In genomic region chr1:75704832-75705650, GRCm38 (mm10) we compare ENCODE assay signal across 8 mouse cellular contexts.
DNase-seq lines count a peak whose midpoint lies in the region; TF ChIP-seq lines count a peak whose summit lies in the region.

No protein-coding gene starts in this region.

- H3K27me3 ChIP-seq in cerebellum, adult 2 months (ENCODE audit: control insufficient read depth, insufficient read depth, low read length) = no peaks in the 10 kb centered on the region

- no peak overlapping the region for H3K27ac ChIP-seq in cerebellum, adult 2 months (ENCODE audit: insufficient read depth, low read length)
- H3K27ac ChIP-seq in ES-E14 (ENCODE audit: insufficient read depth, low read depth, low read length, poor library complexity, severe bottlenecking) = no peak overlapping the region

- H3K4me3 ChIP-seq in cerebellum, adult 2 months (replicated peaks; ENCODE audit: insufficient read depth, low read depth, low read length) = peak overlapping the region; percentile 21
- H3K4me3 ChIP-seq in ES-E14 (ENCODE audit: insufficient read depth in 1 of 2, low read depth in 1 of 2, low read length in 2 of 2, poor library complexity in 1 of 2, severe bottlenecking in 1 of 2) = no peak overlapping the region; a peak in 1 of 4 replicates

- H3K9ac ChIP-seq in ES-E14 (ENCODE audit: insufficient read depth, low read depth, low read length, poor library complexity, severe bottlenecking) = no peak overlapping the region

- no peaks in the 10 kb centered on the region for H3K4me1 ChIP-seq in cerebellum, adult 2 months (ENCODE audit: control insufficient read depth, insufficient read depth, low read length)
- H3K4me1 ChIP-seq in ES-E14 (ENCODE audit: control insufficient read depth in 2 of 2, insufficient read depth in 2 of 2, low read length in 2 of 2, poor library complexity in 1 of 2) = 0 out of 4 replicates have a peak, but pooled peaks cover 0 to 2% of the 10 kb centered on the region in 2 experiments

- TF ChIP-seq POLR2A in cerebellum, adult 2 months (IDR thresholded peaks at IDR 0.05; ENCODE audit: borderline replicate concordance, insufficient read depth, low read length) = no peak

- no peak for DNase-seq in cerebellum, adult 2 months
- DNase-seq in cerebellum, adult 8-10 months = no peak
- peak; percentile 57 for DNase-seq in ES-E14 (ENCODE audit: low read depth, low spot score)
- DNase-seq in frontal cortex, postnatal 36 days (ENCODE audit: low spot score in 2 of 2) = peak; percentile 26 to 49
- DNase-seq in left cerebral cortex, adult 9 months (ENCODE audit: low spot score in 2 of 2) = peak; percentile 5 to 36
- DNase-seq in right cerebral cortex, postnatal 10 days (ENCODE audit: low spot score in 2 of 2) = peak; percentile 53 to 58
- DNase-seq in MN1 (ENCODE audit: low spot score) = no peak
- DNase-seq in cerebellum, postnatal 4 days (ENCODE audit: low spot score in 2 of 2) = no peak

- 32% methylated on average over 24 of the region's 24 CpGs for WGBS in cerebellum, adult 2 months

- no peaks in the 10 kb centered on the region for H3K36me3 ChIP-seq in ES-E14 (ENCODE audit: control insufficient read depth, insufficient read depth, low read length, poor library complexity, severe bottlenecking)

- no peaks in the 10 kb centered on the region for H3K9me3 ChIP-seq in ES-E14 (ENCODE audit: control insufficient read depth, insufficient read depth, low read depth, low read length)

- in situ Hi-C loops in ES-E14 (cut with MboI; ENCODE audit: low sequenced_read_pairs in 2 of 2, unreplicated experiment in 2 of 2) = no loop called here

- no peak for TF ChIP-seq CTCF in cerebellum, adult 2 months (IDR thresholded peaks at IDR 0.05; ENCODE audit: borderline replicate concordance, insufficient read depth, low read depth, low read length)

TF ChIP-seq in ES-E14, 5 proteins besides CTCF, POLR2A, EP300 and RAD21:
- no peak for TF ChIP-seq ZNF384 (IDR thresholded peaks at IDR 0.05; ENCODE audit: low read depth, low read length)
- no peak for TF ChIP-seq HCFC1 (IDR thresholded peaks at IDR 0.05; ENCODE audit: borderline replicate concordance, insufficient read depth, low read length)
- TF ChIP-seq CHD2 (IDR thresholded peaks at IDR 0.05; ENCODE audit: low read depth, low read length) = no peak
- TF ChIP-seq MAFK (IDR thresholded peaks at IDR 0.05; ENCODE audit: insufficient read depth, low read depth, low read length) = no peak
- TF ChIP-seq ZC3H11A (IDR thresholded peaks at IDR 0.05; ENCODE audit: borderline replicate concordance, low read depth, low read length) = no peak

Comparison
In these comparisons a context has a peak if more than half of its experiments do, and no peak if none do; other contexts are left out.
1. DNase-seq: peak in ES-E14 (single experiment), frontal cortex, postnatal 36 days (2 of 2), left cerebral cortex, adult 9 months (2 of 2) and right cerebral cortex, postnatal 10 days (2 of 2); none in cerebellum, adult 2 months (0 of 2), cerebellum, adult 8-10 months (single experiment), MN1 (single experiment) and cerebellum, postnatal 4 days (0 of 2).